Mouse (Mus musculus): ENCODE data around the gene Lgals3.

- TF ChIP-seq CTCF (IDR thresholded peaks at IDR 0.05; ENCODE audit: insufficient read depth, low read depth, low read length) (no peak), POLR2A (IDR thresholded peaks at IDR 0.05; ENCODE audit: insufficient read depth, low read depth, low read length) (no peak)
Observed at GRCm38 (mm10) chr14:47354111-47354577, 13.4 kb upstream of the Lgals3 start.

All from olfactory bulb, adult 2 months (tissue).